Mouse (Mus musculus): ENCODE measurements around the gene Olfr180.

Olfr180 gene

DNA sequence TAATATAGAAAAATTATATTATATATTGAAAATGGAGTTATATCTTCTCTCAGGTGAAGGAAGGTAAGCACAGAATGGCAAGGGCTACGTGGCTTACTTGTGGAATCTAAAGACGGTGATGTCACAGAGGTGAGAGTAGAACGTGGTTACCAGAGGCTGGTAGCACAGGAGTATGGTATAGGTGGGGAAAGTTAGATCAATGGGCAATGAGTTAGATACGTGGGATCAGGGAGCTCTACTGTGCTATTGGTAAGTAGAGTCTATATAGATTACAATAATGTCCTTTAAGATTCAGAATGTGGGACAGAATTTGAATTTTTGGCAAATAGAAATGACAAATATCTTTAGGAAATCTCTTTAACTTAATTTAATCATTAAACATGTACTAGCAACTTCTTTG is at the start of gene Olfr180:
Gene Olfr180, minus strand, starts transcription at position 101 of the 400 bp plus-strand sequence.
- no peak for DNase-seq

DNA sequence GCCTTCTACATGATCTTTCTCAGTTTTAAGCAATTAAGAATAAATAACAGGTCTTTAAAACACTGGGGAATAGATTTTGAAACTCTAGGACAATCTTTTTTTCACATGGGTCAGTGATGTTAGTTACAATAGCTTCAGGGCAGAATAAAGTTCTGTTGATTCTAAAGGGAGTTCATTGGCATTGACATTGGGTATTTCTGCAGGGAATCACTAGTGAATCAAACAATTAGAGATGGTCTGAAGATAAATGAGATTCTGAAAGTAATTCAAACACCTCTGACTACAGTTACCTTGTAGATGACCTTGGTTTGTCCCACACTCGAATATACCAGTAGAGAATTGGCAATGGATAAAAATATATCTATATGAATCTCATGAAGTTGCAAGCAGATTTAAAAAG is 537 bp downstream of the Olfr180 start, which contains the start of gene Olfr181:
Gene Olfr181, minus strand, starts transcription at position 101 of the 400 bp plus-strand sequence.
- DNase-seq: no peak

DNA sequence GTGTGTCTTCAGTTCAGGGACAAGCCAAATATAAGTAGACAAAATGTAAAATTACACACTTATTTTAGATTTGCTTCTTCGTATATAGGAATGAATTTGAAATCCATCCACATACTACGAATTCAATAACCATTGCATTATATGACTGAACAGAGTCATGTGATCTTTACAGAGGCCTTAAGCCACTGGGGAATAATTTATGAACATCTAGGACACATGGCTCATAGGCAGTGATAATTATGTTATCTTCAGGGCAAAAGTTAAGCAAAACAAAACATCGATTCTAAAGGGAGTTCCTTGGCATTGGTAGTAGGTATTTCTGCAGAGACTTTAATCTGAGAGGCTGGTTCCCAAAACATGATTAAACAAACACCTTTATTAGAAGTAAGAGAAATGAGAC is 37.2 kb downstream of the Olfr180 start, which contains the start of gene Olfr178:
Gene Olfr178, minus strand, starts transcription at position 101 of the 400 bp plus-strand sequence.
- DNase-seq: no peak

DNA sequence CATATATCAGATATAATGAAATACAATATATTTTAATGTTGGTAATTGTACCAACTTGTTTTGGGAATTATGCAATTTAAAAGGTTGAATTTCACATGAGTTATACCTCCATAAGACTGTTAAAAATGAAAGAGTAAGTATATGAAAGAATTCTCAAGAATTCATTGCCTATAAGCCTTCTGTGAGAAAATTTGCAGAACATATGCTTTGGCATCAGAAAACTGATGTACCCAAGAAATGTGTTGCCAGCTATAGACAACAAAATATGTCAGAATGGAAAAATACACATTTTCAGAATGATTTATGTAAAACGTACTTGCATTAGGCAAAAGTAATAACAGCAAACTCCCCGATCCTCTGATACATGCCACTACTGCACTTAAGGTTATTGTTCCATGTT is 44.8 kb downstream of the Olfr180 start:
- DNase-seq: no peak

DNA sequence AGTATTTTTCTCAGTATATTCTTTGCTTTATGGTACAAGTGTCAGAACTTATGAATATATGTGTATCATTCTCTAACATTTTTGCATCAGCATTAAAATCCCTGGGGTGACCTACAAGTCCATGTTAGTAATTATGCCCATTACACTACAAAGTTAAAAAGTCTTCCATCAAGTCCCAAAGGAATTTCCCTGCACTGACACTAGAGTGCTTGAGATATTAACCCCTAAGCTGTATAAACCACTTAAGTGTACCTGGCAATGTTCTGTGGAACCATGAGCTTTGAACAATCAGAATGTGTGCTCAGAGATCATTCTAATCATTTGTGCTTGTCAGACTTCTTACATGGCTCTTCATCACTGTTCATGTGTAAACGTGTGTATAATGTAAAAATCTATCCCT is 54.5 kb downstream of the Olfr180 start, which contains the start of gene Olfr177:
Gene Olfr177, minus strand, starts transcription at position 101 of the 400 bp plus-strand sequence.
- DNase-seq: no peak
